Mouse (Mus musculus) heart, adult 2 months (tissue): ENCODE results near the gene Gm4303.
"Not testable (repeated sequence)": the region's sequence is repeated elsewhere in the genome, so short reads cannot be mapped to it uniquely, and the experiment has no call there.

Experiments
- CTCF ChIP-seq: fragments of 200-600 bp; IDR thresholded peaks from 2 replicates; pipeline ENCODE4 v1.8.1; 2022; ENCODE audit warnings: antibody characterized with exemption, mild to moderate bottlenecking, moderate library complexity
- EP300 ChIP-seq: fragments of 200-500 bp; IDR thresholded peaks from 2 replicates; pipeline ENCODE4 v1.6.1; 2011; ENCODE audit warnings: low read depth, low read length, control low read depth; ENCODE audit not compliant: insufficient read depth

GRCm38 (mm10) chr10:100361038-100361437, 15.3 kb downstream of the Gm4303 start, which contains the start of gene Gm4307:
- not testable (repeated sequence) for TF ChIP-seq CTCF, EP300
